Mouse (Mus musculus): ENCODE measurements around the gene Olfr114. TPM values are rescaled to one million over a fixed set of nuclear protein-coding genes. Genes with fewer than 3 reads are reported as not detected.

Olfr114 gene
- not detected in 2 replicates for polyA plus RNA-seq (2015; fragmentation: Nextera tagmentation; extraction: Ambion mirVana)

DNA sequence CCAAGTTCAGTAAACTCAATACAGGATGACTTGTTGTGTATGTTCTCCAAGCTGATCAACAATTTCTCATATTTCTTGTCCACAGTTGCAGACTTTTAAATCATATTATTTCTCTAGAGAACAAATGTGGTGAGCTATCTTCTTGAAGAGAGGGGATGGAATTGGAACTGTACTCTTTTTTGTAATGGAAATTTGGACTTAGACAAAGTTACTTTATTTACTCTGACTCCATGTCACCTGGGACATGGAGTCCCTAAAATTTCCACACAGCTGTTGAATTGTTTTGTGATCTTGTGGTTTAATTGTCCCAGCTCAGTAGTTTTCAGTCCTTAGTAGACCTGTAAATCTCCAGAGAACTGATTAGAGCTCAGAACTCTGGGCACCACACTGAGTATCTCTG is at the start of gene Olfr114:
Olfr114 (minus strand) TSS at position 101 of the 400 bp plus-strand sequence.
- Histone ChIP-seq H3K36me3 (ENCODE audit: control insufficient read depth, insufficient read depth) (no peaks in the 10 kb centered on the region), H3K4me3 (ENCODE audit: low read depth, low read length) (no peak within 1 kb of the TSS), H3K9me3 (replicated peaks; ENCODE audit: control insufficient read depth, low read length) (no peaks in the 10 kb centered on the region; the same call in 1 of the 2 replicates), H3K4me2 (ENCODE audit: low read depth, low read length) (no peak within 1 kb of the TSS), H3K27me3 (ENCODE audit: control insufficient read depth, insufficient read depth, low read depth, low read length) (no peaks in the 10 kb centered on the region), H3K4me1 (ENCODE audit: control insufficient read depth, low read depth, low read length) (no peaks in the 10 kb centered on the region), H3K27ac (ENCODE audit: low read length) (no peak within 1 kb of the TSS), H3K9ac (ENCODE audit: low read depth, low read length) (no peak within 1 kb of the TSS)
- no peak for ATAC-seq (ENCODE audit: low read depth)

DNA sequence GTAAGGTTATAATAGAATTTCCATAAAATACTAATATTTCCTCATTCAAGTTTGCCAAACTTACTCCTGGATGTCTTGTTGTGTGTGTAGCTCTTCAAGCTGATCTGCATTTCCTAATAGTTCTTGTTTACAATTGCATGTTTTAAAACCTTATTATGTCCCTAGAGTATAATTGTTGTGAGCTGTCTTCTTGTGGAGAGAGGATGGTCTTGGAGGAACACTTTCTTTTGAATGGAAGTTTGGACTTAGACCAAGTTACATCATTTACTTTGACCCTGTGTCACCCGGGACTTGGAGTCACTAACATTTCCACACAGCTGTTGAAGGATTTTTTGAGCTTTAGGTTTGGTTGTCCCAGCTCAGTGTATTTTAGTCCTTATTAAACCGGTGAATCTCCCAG is 34.5 kb upstream of the Olfr114 start, which contains the start of the genes Olfr115 and Olfr116:
Olfr115 (minus strand) TSS at position 101 of the 400 bp plus-strand sequence.
Olfr116 (minus strand) TSS at position 191 of the 400 bp plus-strand sequence.
- H3K27me3 ChIP-seq (ENCODE audit: control insufficient read depth, insufficient read depth, low read depth, low read length), result no peaks in the 10 kb centered on the region
- no peak within 1 kb of the TSS for H3K9ac ChIP-seq (ENCODE audit: low read depth, low read length)
- no peak for ATAC-seq (ENCODE audit: low read depth)
- H3K4me1 ChIP-seq (ENCODE audit: control insufficient read depth, low read depth, low read length), result no peaks in the 10 kb centered on the region
- no peaks in the 10 kb centered on the region for H3K36me3 ChIP-seq (ENCODE audit: control insufficient read depth, insufficient read depth)
- 55% methylated on average over 2 of the region's 2 CpGs for WGBS (ENCODE audit: insufficient replicate concordance)
- H3K4me2 ChIP-seq (ENCODE audit: low read depth, low read length), result no peak within 1 kb of the TSS
- H3K27ac ChIP-seq (ENCODE audit: low read length), result no peak within 1 kb of the TSS
- no peak within 1 kb of the TSS for H3K4me3 ChIP-seq (ENCODE audit: low read depth, low read length)
- no peaks in the 10 kb centered on the region; the same call in 1 of the 2 replicates for H3K9me3 ChIP-seq (replicated peaks; ENCODE audit: control insufficient read depth, low read length)

- Histone ChIP-seq H3K27ac (ENCODE audit: low read length) (no peak within 1 kb of the TSS), H3K9me3 (replicated peaks; ENCODE audit: control insufficient read depth, low read length) (no peaks in the 10 kb centered on the region), H3K4me2 (ENCODE audit: low read depth, low read length) (no peak within 1 kb of the TSS), H3K9ac (ENCODE audit: low read depth, low read length) (no peak within 1 kb of the TSS), H3K4me1 (ENCODE audit: control insufficient read depth, low read depth, low read length) (no peaks in the 10 kb centered on the region), H3K4me3 (ENCODE audit: low read depth, low read length) (no peak within 1 kb of the TSS), H3K36me3 (ENCODE audit: control insufficient read depth, insufficient read depth) (no peaks in the 10 kb centered on the region), H3K27me3 (ENCODE audit: control insufficient read depth, insufficient read depth, low read depth, low read length) (no peaks in the 10 kb centered on the region)
- no peak for ATAC-seq (ENCODE audit: low read depth)
These were observed 15.0 kb downstream of the Olfr114 start, which contains the start of gene Olfr113 for GRCm38 (mm10) chr17:37577563-37577962. Gene Olfr113 (minus strand): TSS chr17:37577663.

GRCm38 (mm10) chr17:37569351-37569750 is 23.2 kb downstream of the Olfr114 start, which contains the start of gene Olfr112:
Gene Olfr112 (minus strand): TSS chr17:37569451.
- H3K36me3 ChIP-seq (ENCODE audit: control insufficient read depth, insufficient read depth), result no peaks in the 10 kb centered on the region
- H3K4me2 ChIP-seq (ENCODE audit: low read depth, low read length), result no peak within 1 kb of the TSS
- H3K9ac ChIP-seq (ENCODE audit: low read depth, low read length), result no peak within 1 kb of the TSS
- no peaks in the 10 kb centered on the region for H3K4me1 ChIP-seq (ENCODE audit: control insufficient read depth, low read depth, low read length)
- no peak within 1 kb of the TSS for H3K4me3 ChIP-seq (ENCODE audit: low read depth, low read length)
- no peaks in the 10 kb centered on the region for H3K9me3 ChIP-seq (replicated peaks; ENCODE audit: control insufficient read depth, low read length)
- ATAC-seq (ENCODE audit: low read depth), result no peak
- H3K27me3 ChIP-seq (ENCODE audit: control insufficient read depth, insufficient read depth, low read depth, low read length), result no peaks in the 10 kb centered on the region
- no peak within 1 kb of the TSS for H3K27ac ChIP-seq (ENCODE audit: low read length)

DNA sequence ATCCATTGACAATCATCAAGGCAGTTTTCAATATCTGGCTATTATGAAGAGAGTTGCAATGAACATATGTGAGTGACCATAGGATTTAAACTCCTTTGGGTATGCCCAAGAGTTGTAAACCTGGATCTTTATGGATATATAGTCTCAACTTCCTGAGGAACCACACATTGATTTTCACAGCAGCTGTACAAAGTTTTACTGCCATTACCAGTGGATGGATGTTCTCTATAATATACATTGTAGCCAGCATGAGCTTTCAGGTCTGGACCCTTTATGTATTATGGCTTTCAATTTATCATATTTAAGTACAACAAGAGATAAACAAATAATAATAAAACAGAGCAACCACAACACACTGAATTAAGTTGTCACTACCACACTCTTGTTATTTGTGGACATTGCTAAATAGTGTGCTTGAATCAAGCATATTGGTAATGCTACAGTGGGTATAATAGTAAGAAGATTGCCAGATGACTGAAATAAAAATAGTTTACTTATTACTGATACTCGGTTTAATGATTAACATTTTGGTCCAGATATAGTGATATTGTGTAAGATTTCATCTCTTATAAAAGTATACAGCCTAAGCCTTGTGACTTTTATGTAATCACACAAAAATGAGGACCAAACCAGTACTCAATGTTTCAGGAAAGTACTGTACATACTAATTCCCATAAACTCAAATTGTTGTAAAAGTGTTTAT is 33.5 kb downstream of the Olfr114 start:
- no peak for ATAC-seq (ENCODE audit: low read depth)
- H3K36me3 ChIP-seq (ENCODE audit: control insufficient read depth, insufficient read depth), result no peaks in the 10 kb centered on the region
- WGBS (ENCODE audit: insufficient replicate concordance), result 30% methylated on average over 1 of the region's 1 CpGs
- H3K9me3 ChIP-seq (replicated peaks; ENCODE audit: control insufficient read depth, low read length), result no peaks in the 10 kb centered on the region
- no peaks in the 10 kb centered on the region for H3K4me1 ChIP-seq (ENCODE audit: control insufficient read depth, low read depth, low read length)
- no peak overlapping the region for H3K4me2 ChIP-seq (ENCODE audit: low read depth, low read length)
- H3K27ac ChIP-seq (ENCODE audit: low read length), result no peak overlapping the region
- H3K4me3 ChIP-seq (ENCODE audit: low read depth, low read length), result no peak overlapping the region
- no peak overlapping the region for H3K9ac ChIP-seq (ENCODE audit: low read depth, low read length)
- H3K27me3 ChIP-seq (ENCODE audit: control insufficient read depth, insufficient read depth, low read depth, low read length), result no peaks in the 10 kb centered on the region

DNA sequence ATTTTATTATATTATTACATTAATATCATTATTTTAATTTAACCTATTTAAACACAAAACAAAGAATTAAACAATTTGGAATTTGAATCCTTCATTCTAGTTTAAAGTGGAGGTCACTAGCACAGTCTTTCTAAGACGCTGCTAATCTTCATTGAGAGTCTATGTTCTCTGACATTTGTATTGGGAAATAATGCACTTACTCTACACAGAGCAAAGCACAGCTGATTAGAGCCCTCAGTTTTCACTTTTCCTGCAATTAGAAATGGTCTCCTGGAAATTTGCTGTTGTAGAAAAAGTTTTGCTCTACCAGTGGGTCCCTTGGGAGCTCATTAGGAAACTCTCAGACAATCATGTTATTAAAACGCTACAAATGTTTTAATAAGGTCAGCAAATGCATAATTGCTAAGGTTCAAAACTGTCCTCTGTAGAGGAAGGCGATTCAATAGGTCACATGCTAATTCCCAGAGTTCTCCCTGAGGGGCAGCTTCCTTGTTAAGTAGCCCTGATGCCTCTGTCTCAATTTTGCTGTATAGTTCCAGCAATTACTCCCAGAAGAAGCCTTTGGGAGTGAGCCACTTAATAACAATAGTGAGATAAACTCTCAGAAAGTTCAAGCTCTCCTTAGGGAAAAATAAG is 48.6 kb downstream of the Olfr114 start:
- H3K9me3 ChIP-seq (replicated peaks; ENCODE audit: control insufficient read depth, low read length), result no peaks in the 10 kb centered on the region
- H3K27me3 ChIP-seq (ENCODE audit: control insufficient read depth, insufficient read depth, low read depth, low read length), result no peaks in the 10 kb centered on the region
- no peak overlapping the region for H3K4me2 ChIP-seq (ENCODE audit: low read depth, low read length)
- no peak overlapping the region for H3K27ac ChIP-seq (ENCODE audit: low read length)
- no peak overlapping the region for H3K9ac ChIP-seq (ENCODE audit: low read depth, low read length)
- WGBS (ENCODE audit: insufficient replicate concordance), result 40% methylated on average over 3 of the region's 3 CpGs
- no peaks in the 10 kb centered on the region for H3K4me1 ChIP-seq (ENCODE audit: control insufficient read depth, low read depth, low read length)
- H3K36me3 ChIP-seq (ENCODE audit: control insufficient read depth, insufficient read depth), result no peaks in the 10 kb centered on the region
- ATAC-seq (ENCODE audit: low read depth), result no peak
- H3K4me3 ChIP-seq (ENCODE audit: low read depth, low read length), result no peak overlapping the region

GRCm38 (mm10) chr17:37541454-37542119 is 51.0 kb downstream of the Olfr114 start:
- Histone ChIP-seq H3K9ac (ENCODE audit: low read depth, low read length) (no peak overlapping the region), H3K4me1 (ENCODE audit: control insufficient read depth, low read depth, low read length) (no peaks in the 10 kb centered on the region), H3K36me3 (ENCODE audit: control insufficient read depth, insufficient read depth) (no peaks in the 10 kb centered on the region), H3K4me3 (ENCODE audit: low read depth, low read length) (no peak overlapping the region), H3K4me2 (ENCODE audit: low read depth, low read length) (no peak overlapping the region), H3K27me3 (ENCODE audit: control insufficient read depth, insufficient read depth, low read depth, low read length) (no peaks in the 10 kb centered on the region), H3K9me3 (replicated peaks; ENCODE audit: control insufficient read depth, low read length) (no peaks in the 10 kb centered on the region), H3K27ac (ENCODE audit: low read length) (no peak overlapping the region)
- ATAC-seq (ENCODE audit: low read depth), result no peak
- WGBS (ENCODE audit: insufficient replicate concordance), result 67% methylated on average over 4 of the region's 4 CpGs
